Mouse (Mus musculus) CD4-positive helper T cell, adult 2 months (primary cell): ENCODE measurements around the gene 4930558K02Rik.

ENCODE experiments used
- DNase-seq: peaks from one replicate; pipeline ENCODE4 v3.0.0-alpha.2; 2012; ENCODE audit warnings: low read depth, missing footprints, low spot score

The 4930558K02Rik gene

GRCm38 (mm10) chr1:161951009-161951779 is 28.2 kb downstream of the 4930558K02Rik start:
- peak; percentile 45 for DNase-seq

GRCm38 (mm10) chr1:161942082-161942481 is 37.4 kb downstream of the 4930558K02Rik start:
- no peak for DNase-seq

- no peak for DNase-seq
These were observed 47.1 kb downstream of the 4930558K02Rik start for GRCm38 (mm10) chr1:161932286-161932685.

- DNase-seq = no peak
These were observed 47.6 kb downstream of the 4930558K02Rik start for GRCm38 (mm10) chr1:161931817-161932216.

GRCm38 (mm10) chr1:161931313-161931712 is 48.1 kb downstream of the 4930558K02Rik start:
- DNase-seq = no peak

GRCm38 (mm10) chr1:161927976-161928375 is 51.5 kb downstream of the 4930558K02Rik start:
- DNase-seq = no peak

- DNase-seq = no peak
These were observed 54.1 kb downstream of the 4930558K02Rik start for GRCm38 (mm10) chr1:161925281-161925805.

- no peak for DNase-seq
These were observed 55.1 kb downstream of the 4930558K02Rik start for GRCm38 (mm10) chr1:161924321-161924720.

- peak; percentile 25 for DNase-seq
These were observed 57.5 kb downstream of the 4930558K02Rik start for GRCm38 (mm10) chr1:161921928-161922327.

GRCm38 (mm10) chr1:161920475-161921454 is 58.7 kb downstream of the 4930558K02Rik start:
- no peak for DNase-seq

GRCm38 (mm10) chr1:161919594-161919993 is 59.8 kb downstream of the 4930558K02Rik start:
- no peak for DNase-seq

GRCm38 (mm10) chr1:161918682-161919372 is 60.6 kb downstream of the 4930558K02Rik start:
- no peak for DNase-seq

- no peak for DNase-seq
These were observed 61.4 kb downstream of the 4930558K02Rik start for GRCm38 (mm10) chr1:161917940-161918484.

GRCm38 (mm10) chr1:161916036-161916435 is 63.4 kb downstream of the 4930558K02Rik start:
- DNase-seq = no peak

- DNase-seq = no peak
These were observed 65.8 kb downstream of the 4930558K02Rik start for GRCm38 (mm10) chr1:161913648-161913984.

GRCm38 (mm10) chr1:161912940-161913647 is 66.3 kb downstream of the 4930558K02Rik start:
- DNase-seq = no peak

GRCm38 (mm10) chr1:161909074-161909473 is 70.4 kb downstream of the 4930558K02Rik start:
- DNase-seq = no peak

- DNase-seq = peak; percentile 36
These were observed 71.5 kb downstream of the 4930558K02Rik start for GRCm38 (mm10) chr1:161907795-161908457.

GRCm38 (mm10) chr1:161907111-161907510 is 72.3 kb downstream of the 4930558K02Rik start:
- DNase-seq = peak; percentile 59
